Mouse (Mus musculus) adipocyte (in vitro differentiated cells): ENCODE data around the gene Axin2.

Experiments
- DNase-seq: peaks from one replicate; pipeline ENCODE4 v3.0.0-alpha.2; 2016; ENCODE audit warnings: low spot score

Axin2 gene

DNA sequence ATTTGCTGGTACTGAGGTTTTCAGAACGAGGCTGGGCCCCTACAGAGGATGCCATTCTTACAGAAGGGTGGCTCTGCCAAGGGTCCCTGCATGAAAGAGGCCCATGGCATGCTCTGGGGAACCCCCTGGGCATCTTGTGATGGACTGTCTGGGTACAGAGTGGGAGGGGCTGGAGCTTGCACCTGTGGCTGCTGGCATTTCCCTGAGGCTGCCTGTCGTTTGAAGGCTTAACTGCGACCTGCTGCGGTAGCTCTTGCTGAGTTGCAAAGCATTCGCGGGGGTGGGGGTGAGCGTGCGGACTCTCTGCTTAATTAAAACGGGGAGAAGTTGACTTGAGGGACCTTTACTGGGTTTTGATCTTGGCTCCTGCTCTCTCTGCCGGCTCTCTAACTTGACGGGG lies 55.4 kb downstream of the Axin2 start:
- no peak for DNase-seq

DNA sequence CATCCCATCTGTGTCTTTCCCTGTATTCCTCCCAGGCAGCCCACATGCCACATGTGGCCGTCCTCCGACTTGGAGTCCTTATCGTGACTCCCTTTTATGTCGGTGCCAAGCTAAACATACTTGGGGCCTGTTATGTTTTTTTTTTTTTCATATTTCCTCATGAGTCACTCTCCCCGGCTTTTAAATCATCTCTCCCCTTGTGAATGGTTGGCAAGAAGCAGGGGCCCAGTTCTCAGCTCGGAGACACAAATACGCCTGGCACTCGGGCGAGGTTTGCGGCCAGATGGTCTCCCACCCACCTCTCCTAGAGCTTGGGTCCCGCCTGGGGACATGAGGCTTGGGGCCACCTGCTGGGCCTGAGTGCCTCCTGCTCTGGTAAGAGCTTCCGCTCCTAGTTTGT lies 60.4 kb downstream of the Axin2 start:
- DNase-seq, result no peak

- DNase-seq, result no peak
Measured at GRCm38 (mm10) chr11:108981012-108981411, 60.9 kb downstream of the Axin2 start.

GRCm38 (mm10) chr11:108983409-108984064 lies 63.4 kb downstream of the Axin2 start:
- DNase-seq, result no peak

DNA sequence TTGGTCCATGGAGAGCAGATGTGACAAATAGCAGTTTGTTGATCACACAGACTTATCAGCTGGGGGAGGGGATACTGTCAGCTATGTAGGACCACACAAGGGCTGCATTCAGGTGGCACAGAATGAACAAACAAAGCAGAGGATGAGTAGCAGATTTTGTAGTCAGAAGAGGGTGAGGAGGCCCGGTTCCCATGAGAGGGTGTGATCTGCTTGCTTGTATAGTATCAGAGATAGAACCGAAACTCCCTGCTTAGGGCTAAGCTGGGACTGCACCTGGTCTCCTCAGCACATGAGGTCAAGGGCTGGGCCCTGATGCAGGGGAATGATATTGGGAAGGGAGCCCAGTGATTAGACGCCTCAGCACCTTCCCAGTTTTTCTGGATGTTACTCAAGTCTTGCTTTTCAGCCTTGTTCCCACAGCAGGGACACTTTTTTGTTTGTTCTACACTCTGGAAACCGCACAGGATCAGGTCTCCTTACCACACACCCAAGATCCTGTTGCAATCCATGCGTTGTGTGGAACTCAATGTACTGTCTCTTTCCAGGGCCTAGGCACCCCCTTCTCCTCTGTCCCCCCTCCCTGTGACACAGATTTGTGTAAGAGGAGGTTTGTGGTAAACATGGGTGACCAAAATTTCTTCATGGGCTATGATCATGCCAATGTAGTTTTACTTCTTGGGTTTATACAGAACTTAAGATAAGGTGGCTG lies 64.7 kb downstream of the Axin2 start:
- DNase-seq, result no peak

GRCm38 (mm10) chr11:108985836-108986235 lies 65.7 kb downstream of the Axin2 start:
- DNase-seq, result no peak

- no peak for DNase-seq
Measured at GRCm38 (mm10) chr11:108987226-108987625, 67.1 kb downstream of the Axin2 start.

- DNase-seq, result no peak
Measured at GRCm38 (mm10) chr11:108987705-108988104, 67.6 kb downstream of the Axin2 start.

DNA sequence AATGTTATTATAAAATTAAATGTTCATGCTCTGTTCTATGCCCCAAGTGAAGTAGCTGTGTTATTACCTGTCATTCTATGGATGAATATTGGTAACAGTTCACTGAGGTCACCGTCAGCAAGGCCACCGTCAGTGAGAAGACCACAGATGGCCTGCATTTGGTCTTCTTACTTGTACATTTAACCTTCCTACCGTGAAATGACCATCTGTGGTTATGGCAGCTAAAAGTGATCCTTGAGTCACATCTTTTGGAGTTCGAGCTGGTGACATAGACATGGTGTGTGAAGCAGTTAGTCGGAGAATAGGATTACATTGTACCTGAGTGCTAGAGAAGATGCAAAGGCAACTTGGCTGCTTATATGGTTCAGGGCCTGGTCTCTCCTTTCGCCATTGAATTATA lies 68.1 kb downstream of the Axin2 start:
- no peak for DNase-seq

GRCm38 (mm10) chr11:108989940-108990339 lies 69.8 kb downstream of the Axin2 start:
- no peak for DNase-seq

- DNase-seq, result no peak
Measured at GRCm38 (mm10) chr11:108993414-108993813, 73.3 kb downstream of the Axin2 start.

GRCm38 (mm10) chr11:108995196-108995989 lies 75.2 kb downstream of the Axin2 start:
- peak; percentile 5 for DNase-seq

GRCm38 (mm10) chr11:108995990-108996533 lies 75.9 kb downstream of the Axin2 start:
- no peak for DNase-seq

DNA sequence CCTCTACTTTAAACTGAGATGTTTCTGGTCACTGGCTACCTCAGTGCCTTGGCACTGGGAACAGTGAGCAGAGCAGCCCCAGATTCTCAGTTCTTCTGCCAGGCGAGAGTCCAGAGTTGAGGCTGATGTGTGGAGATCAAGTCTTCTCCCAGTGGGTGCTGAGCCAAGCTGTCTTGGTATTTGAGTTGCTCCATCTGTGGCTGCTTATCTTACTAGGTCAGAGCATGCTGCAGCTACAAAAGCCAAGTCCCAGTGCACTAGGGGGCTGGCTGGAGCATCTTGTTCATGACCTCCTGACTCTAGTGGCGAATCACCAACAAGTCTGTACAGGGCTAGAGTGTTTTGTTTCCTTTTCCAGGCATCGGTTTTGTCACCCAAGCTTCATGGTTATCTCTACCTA lies 77.7 kb downstream of the Axin2 start:
- DNase-seq, result no peak
